Mouse (Mus musculus) lung, adult 2 months (tissue): ENCODE measurements at regions not wholly inside any gene's neighbourhood (a gene's known extent, or its start where the extent isn't known, plus 50 kb on each side); places are given as distances from the start of the nearest gene placed in this dataset.

Experiments used
- CTCF ChIP-seq: fragments of 200-500 bp; IDR thresholded peaks from 2 replicates; pipeline ENCODE4 v1.5.1; 2011; ENCODE audit warnings: mild to moderate bottlenecking, low read length, control low read depth; ENCODE audit not compliant: insufficient read depth
- POLR2A ChIP-seq: fragments of 200-500 bp; IDR thresholded peaks from 2 replicates; pipeline ENCODE4 v1.6.1; 2011; ENCODE audit warnings: low read depth, mild to moderate bottlenecking, control low read depth, low read length, borderline replicate concordance; ENCODE audit errors: extremely low read depth

GRCm38 (mm10) chr9:47444752-47445151 is 85.2 kb upstream of the Cadm1 start:
- TF ChIP-seq POLR2A (no peak), CTCF (no peak)
